Mouse (Mus musculus) 3T3-L1 (cell line): ENCODE data around the gene Ptpa.
A peak's percentile ranks its signal among the peaks of the same experiment; 100 is the strongest.
"Not testable (repeated sequence)": the region's sequence is repeated elsewhere in the genome, so short reads cannot be mapped to it uniquely, and the experiment has no call there.

Experiments
- DNase-seq: peaks from one replicate; pipeline ENCODE4 v3.0.0-alpha.2; 2015; ENCODE audit warnings: low read depth, low spot score

Gene Ptpa

GRCm38 (mm10) chr2:30402351-30402826 is 13.4 kb upstream of the Ptpa start:
- DNase-seq: no peak

- DNase-seq: no peak
These were observed 13.0 kb upstream of the Ptpa start for GRCm38 (mm10) chr2:30402843-30403242.

- no peak for DNase-seq
These were observed 12.0 kb upstream of the Ptpa start for GRCm38 (mm10) chr2:30403870-30404269.

- no peak for DNase-seq
These were observed 8.6 kb upstream of the Ptpa start for GRCm38 (mm10) chr2:30407221-30407620.

- DNase-seq: no peak
These were observed 8.1 kb upstream of the Ptpa start for GRCm38 (mm10) chr2:30407778-30408177.

DNA sequence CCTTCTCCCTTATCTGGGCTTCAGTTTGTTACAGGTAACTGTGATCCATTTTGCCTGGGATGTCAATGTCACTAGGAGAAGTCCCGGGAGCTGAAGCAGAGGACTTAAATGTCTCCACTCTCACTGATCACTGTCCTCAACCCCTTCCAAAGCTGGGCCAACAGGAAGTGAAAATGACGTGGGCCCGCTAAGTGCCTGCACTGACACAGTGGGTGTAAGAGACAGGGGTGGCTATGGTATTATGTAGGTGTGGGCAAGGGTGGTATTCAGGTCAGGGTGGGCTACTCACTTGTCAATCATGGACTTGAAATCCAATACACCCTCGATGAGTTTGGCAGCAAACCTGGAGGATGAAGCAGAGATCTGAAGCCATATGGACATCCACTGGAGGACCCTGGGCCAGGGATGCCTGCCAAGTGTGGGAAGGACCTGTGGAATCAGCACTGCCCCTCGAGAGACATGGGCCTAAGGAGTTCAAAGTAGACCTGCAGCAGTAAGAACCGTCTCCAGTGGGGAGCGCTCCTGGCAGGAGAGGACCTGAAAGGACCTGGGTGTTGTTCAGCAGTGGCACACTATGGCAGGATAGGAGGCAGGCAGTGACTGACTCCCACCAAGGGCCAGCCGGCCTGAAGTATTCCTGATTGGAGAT is 7.3 kb upstream of the Ptpa start:
- no peak for DNase-seq

DNA sequence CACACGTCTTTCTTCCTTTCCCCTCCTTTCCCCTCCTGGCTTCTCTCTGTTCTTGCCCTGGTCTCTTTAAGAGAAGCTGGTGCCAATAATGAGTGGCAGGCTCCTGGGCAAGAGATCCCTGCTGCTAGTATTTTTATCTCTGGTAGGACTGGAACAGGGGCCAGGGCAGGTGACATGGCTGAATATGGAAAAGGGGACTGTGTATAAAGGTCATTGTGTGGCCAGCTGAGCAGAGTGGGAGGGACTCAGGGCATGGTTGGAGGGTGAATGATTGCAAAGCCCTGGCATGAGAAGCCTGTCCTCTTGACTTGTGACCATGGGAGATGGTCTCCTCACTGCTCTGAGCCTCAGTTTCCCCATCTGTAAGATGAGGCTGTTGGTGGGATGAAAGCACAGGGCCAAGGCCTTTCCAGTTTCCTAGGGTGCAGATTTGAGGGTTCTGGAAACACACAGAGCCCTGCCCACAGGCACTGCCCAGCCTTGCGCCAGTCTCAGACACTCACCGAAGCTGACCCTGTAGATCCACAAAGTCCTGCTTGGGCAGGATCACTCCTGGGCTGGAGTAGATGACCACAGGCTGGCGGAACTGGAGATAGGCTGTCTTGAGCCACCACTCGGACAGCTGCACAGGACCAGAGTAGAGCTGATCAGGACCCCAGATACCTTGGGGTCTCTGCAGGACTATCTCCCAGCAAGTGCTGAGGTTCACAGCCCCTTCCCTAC is 6.2 kb upstream of the Ptpa start:
- DNase-seq: no peak

- DNase-seq: no peak
These were observed 2.5 kb upstream of the Ptpa start for GRCm38 (mm10) chr2:30413038-30413973.

DNA sequence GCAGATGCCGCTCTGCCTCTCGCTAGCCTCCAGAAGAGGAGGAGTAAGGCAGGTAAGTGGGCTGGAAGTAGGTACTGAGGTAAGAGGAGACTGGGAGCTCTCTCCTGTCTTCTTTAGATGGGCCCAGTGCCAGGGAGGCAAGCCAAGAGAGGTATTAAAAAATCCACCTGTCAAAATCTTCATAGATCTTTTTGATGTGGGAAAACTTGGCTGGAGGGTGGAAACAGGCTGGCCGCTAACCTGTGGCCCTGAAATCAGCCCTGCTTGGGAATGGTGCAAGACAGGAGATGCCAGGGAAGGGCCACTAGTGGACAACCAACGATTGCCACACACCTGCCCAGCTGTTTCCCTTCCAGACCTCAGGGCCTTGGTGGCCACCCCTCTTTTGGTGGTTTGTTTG is 1.7 kb upstream of the Ptpa start:
- DNase-seq: no peak

DNA sequence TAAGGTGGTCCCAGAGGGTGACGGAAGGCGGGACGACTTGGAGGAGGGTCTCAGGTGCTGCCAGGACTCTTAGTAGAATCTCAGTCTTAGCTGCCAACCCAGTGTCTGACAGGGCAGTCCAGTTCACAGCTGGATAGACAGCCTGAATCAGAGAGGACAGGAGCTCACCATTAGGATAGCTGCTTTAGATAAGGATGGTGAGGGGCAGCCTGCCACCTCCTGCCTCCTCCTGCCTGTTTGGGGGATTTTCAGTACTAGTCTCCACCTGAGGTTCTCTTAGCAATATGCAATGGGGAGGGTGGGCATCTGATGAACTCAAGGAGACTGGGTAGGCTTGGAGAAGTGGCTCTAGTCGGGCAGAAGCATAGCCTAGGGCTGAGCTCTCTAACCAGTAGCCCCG is 1.2 kb upstream of the Ptpa start:
- no peak for DNase-seq

- peak; percentile 86 for DNase-seq
These were observed 493 bp upstream of the Ptpa start, which contains the start of gene Crat for GRCm38 (mm10) chr2:30415157-30415935. Gene Crat, minus strand, starts transcription at chr2:30415813.

- DNase-seq: no peak
These were observed 768 bp downstream of the Ptpa start for GRCm38 (mm10) chr2:30416649-30416965.

DNA sequence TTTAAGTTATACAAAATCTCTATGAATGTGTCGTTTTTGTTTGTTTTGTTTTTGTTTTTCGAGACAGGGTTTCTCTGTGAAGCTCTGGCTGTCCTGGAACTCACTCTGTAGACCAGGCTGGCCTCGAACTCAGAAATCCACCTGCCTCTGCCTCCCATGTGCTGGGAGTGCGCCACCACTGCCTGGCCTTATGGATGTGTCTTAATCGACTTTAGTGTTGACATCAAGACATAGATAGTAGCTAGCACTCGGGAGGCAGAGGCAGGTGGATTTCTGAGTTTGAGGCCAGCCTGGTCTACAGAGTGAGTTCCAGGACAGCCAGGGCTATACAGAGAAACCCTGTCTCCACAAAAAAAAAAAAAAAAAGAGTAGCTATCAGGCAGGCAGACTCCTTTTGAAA is 1.3 kb downstream of the Ptpa start:
- DNase-seq: not testable (repeated sequence)

DNA sequence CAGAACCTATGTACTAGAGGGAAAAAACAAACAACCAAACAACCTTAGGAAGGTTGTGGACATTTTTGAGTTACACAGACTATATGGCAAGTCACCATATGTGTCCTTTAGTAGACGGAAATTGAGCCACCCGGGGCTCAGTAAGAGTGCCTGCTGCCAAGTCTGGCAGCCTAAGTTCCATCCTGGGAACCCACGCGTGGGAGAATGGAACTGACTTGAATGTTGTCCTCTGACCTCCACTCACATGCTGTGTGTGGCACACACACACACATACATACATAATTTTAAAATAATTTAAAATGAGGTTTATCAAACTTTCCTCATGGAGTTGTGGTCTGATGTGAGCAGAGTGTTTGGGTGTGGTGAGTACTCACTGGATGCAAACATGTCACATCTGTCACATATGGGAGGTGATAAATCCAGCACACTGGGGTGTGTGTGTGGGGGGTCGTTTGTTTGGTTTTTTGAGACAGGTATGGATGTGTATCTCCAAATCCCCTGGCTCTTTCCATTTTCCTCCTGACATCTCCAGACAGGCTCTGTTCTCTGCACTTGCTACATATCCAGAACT is 1.8 kb downstream of the Ptpa start:
- DNase-seq: no peak

DNA sequence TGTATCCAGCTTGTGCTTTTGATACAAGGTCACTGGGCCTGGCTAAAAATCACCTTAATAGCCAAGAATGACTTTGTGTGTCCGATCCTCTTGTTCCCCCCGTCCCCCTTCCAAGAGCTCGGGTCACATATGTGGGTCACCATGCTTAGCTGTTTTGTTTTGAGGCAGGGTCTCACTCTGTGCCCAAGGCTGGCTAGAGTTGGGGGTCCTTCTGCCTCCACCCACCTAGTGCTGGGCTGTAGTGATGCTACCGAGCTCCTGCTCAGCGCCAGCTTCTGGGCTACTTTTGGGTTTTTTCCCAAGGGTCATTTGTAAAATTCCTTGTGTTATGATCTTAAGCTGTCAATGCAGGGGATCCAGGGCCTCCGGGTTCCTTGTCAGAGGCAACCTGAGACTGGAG is 2.4 kb downstream of the Ptpa start:
- DNase-seq: no peak

DNA sequence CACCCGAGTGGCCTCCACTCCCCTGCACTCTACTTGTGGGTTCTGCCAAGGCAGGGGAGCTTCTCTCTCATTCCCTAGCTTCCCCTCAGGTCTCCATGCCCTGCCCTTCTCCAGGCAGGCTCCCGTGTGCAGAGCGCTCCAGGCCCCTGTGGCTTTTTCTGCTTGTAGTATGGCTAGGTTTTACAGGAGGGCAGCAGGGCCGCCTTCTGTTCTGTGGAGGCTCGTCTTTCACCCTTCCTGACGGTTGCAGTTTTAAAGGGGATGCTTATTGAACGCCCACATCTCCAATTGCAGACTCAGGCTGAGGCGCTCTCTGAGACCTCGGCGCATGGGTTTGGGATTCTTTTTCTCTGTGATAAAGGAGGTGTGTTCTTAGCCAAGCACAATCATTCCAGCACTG is 3.3 kb downstream of the Ptpa start:
- DNase-seq: no peak

- DNase-seq: no peak
These were observed 5.6 kb downstream of the Ptpa start for GRCm38 (mm10) chr2:30421432-30421831.

DNA sequence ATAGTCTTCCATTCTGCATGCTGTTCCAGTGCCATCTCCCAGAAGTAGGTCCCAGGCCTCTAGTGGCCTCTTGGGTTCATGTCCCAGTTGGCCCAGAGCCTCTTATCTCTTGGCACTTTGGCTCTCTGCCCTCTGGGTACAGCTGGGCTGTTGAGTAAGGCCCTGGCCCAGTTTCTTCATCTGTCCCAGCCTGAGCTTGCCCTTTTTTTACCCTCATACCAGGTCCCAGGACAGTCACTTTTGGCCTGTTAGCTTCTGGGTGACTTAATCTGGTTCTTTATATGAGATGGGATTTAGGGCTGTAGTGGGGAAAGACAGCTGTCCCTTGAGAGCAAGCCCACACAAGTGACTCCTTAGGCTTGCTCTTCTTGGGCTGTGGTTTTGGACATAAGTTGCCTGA is 13.3 kb downstream of the Ptpa start:
- DNase-seq: peak; percentile 32

DNA sequence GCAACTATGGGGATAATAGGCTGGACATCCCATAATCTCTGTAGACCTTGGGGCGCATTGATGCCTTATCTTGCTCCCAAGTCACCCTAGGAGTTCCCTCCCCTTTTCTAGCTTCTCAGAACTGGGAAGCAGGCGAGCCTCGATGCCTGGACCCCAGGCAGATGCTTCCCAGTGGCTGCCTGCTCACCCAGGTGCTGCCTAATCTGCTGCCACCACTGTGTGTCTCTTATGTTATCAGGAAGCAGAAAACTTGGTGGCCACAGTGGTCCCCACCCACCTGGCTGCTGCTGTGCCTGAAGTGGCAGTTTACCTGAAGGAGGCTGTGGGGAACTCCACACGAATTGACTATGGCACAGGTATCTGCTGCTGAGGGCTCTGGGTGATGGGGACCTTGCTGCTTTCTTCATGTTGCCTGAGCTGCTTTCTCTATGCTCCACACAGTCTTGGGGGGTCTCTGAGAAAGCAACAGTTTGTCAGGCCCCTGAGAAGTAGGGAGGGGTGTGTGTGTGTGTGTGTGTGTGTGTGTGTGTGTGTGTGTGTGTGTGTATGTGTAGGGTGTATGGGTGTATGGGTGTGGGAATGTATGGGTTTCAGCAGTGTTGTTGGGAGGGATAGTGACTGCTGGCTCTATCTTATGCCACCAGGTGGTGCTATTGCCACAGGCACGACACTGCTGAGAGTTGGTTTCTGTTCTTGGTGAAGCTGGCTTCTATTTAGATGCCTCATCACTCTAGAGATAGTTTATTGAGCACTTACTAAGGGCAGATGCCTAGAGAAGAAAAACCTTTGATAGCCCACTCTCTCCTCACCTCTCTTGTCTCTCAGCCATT is 19.7 kb downstream of the Ptpa start:
- DNase-seq: peak; percentile 88

DNA sequence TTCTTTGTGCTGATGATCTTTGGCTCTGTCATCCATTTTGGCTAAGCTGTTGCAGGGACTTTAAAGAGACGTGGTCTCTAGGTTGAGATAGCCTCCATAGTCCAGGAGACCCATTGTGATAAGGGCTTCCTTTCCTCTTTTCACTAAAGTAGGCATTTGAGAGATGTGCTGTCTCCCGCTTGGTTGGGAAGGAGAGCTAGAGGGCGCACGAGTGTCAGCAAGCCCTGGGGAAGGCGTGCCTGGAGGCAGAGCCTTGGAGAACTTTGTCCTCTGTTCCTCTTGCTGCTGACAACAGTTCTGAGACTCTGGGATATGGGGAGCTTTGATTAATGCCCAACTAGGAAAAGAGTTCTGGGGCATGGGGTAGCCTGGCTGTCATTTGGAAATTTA is 20.3 kb downstream of the Ptpa start:
- no peak for DNase-seq
